Mouse (Mus musculus): Measurements from ENCODE around the gene Adh6a. TPM values are rescaled to one million over a fixed set of nuclear protein-coding genes. Genes with fewer than 3 reads are reported as not detected.

The Adh6a gene
- polyA plus RNA-seq, 1 experiment: not detected

DNA sequence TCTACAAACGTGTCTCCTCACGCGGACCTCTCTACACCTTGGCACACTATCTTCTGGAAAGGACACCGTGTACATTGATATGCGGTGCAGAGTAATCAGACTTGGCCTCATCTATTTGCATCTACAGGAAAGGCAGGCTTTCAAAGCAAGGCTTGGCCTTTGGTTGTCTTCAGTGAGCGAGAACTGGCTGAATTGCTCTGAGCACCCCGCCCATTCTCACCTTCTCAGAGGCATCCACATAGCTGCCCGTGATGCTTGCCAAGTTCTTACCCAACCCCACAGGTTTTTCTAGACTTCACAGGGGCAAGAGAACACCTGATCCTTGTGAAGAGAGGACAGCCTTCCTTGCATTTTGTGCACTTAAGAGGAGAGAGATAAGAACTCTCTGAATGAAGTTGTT lies 3.2 kb upstream of the Adh6a start:
- Histone ChIP-seq H3K4me3 (no peak overlapping the region), H3K27me3 (ENCODE audit: control insufficient read depth, insufficient read depth, insufficient read length) (no peaks in the 10 kb centered on the region), H3K79me2 (ENCODE audit: control insufficient read depth, insufficient read depth) (no peaks in the 10 kb centered on the region), H3ac (ENCODE audit: control insufficient read depth, insufficient read length) (no peak overlapping the region), H3K36me3 (ENCODE audit: control insufficient read depth, insufficient read depth) (no peaks in the 10 kb centered on the region), H3K4me2 (ENCODE audit: low read depth) (no peak overlapping the region)
- TF ChIP-seq MAX (IDR thresholded peaks at IDR 0.05; ENCODE audit: low read depth) (no peak), POLR2AphosphoS2 (IDR thresholded peaks at IDR 0.05; ENCODE audit: insufficient read length, low read depth) (no peak), E2F4 (IDR thresholded peaks at IDR 0.05; ENCODE audit: insufficient read depth) (no peak), MYOG (IDR thresholded peaks at IDR 0.05; ENCODE audit: control insufficient read depth in 1 of 3, insufficient read depth in 1 of 3, insufficient read length in 2 of 3, low read depth in 2 of 3) (no peak), REST (IDR thresholded peaks at IDR 0.05; ENCODE audit: insufficient read depth, insufficient read length) (no peak), TCF3 (IDR thresholded peaks at IDR 0.05; ENCODE audit: insufficient read length, low read depth) (no peak)

DNA sequence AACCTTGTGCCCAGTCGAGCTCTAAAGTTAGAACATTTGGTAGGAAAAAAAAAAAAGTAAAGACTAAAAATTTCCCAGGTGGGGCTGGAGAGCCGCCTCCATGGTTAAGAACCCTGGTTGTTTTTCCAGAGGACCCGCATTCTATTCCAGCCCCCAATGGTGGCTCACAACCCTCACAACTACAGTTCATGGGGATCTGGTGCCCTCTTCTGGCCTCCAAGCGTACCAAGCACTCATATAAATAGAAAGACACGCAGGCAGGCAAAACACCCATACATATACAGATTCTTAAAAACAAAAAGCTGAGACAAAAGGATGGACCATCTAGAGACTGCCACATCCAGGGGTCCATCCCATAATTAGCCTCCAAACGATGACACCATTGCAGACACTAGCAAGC lies 2.1 kb upstream of the Adh6a start:
- Histone ChIP-seq H3K27me3 (ENCODE audit: control insufficient read depth, insufficient read depth, insufficient read length) (no peaks in the 10 kb centered on the region), H3K79me2 (ENCODE audit: control insufficient read depth, insufficient read depth) (no peaks in the 10 kb centered on the region), H3K4me3 (no peak overlapping the region), H3K36me3 (ENCODE audit: control insufficient read depth, insufficient read depth) (no peaks in the 10 kb centered on the region), H3ac (ENCODE audit: control insufficient read depth, insufficient read length) (no peak overlapping the region), H3K4me2 (ENCODE audit: low read depth) (no peak overlapping the region)
- TF ChIP-seq MAX (IDR thresholded peaks at IDR 0.05; ENCODE audit: low read depth) (no peak), E2F4 (IDR thresholded peaks at IDR 0.05; ENCODE audit: insufficient read depth) (no peak), MYOG (IDR thresholded peaks at IDR 0.05; ENCODE audit: control insufficient read depth in 1 of 3, insufficient read depth in 1 of 3, insufficient read length in 2 of 3, low read depth in 2 of 3) (no peak), CEBPB (IDR thresholded peaks at IDR 0.05; ENCODE audit: insufficient read depth, poor library complexity, severe bottlenecking) (no peak), TCF3 (IDR thresholded peaks at IDR 0.05; ENCODE audit: insufficient read length, low read depth) (no peak), SRF (IDR thresholded peaks at IDR 0.05; ENCODE audit: control insufficient read depth, insufficient read length, low read depth) (no peak), TCF12 (IDR thresholded peaks at IDR 0.05; ENCODE audit: insufficient read depth, poor library complexity, severe bottlenecking) (no peak), USF1 (IDR thresholded peaks at IDR 0.05; ENCODE audit: low read depth) (no peak)

DNA sequence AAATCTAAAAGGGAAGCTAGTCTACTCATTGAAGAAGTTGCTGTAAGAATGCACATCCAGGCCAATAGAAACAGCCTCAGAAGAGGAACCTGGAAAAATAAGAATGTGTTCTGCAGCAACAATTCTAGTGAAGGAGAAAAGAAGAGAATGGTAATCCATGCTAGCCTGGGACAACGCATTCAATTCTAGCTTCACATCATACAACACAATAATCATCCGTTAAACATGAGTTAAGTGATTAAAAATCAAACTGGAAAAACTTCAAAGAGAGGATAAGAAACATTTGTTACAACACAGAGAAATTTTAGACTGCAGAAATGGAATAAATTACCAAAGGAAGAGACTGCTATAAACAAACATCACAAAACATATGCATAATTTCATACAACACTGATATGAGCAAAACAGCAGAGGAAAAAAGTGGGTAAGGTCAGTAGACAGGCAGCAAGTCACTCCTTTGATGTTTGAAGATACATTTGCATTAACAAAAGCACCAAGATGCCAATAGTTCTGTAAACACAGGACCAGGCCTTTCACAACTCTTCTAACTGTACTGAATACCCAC lies 3.9 kb downstream of the Adh6a start:
- no peak overlapping the region for H3K4me3 ChIP-seq
- H3ac ChIP-seq (ENCODE audit: control insufficient read depth, insufficient read length): no peak overlapping the region
- no peak for TF ChIP-seq MYOD1 (IDR thresholded peaks at IDR 0.05; ENCODE audit: control insufficient read depth in 1 of 3, insufficient read length in 2 of 3, low read depth in 2 of 3)
- TF ChIP-seq MYOG (IDR thresholded peaks at IDR 0.05; ENCODE audit: control insufficient read depth in 1 of 3, insufficient read depth in 1 of 3, insufficient read length in 2 of 3, low read depth in 2 of 3): no peak
- no peak for TF ChIP-seq POLR2A (IDR thresholded peaks at IDR 0.05; ENCODE audit: insufficient read length, low read depth)
- no peak for TF ChIP-seq SRF (IDR thresholded peaks at IDR 0.05; ENCODE audit: control insufficient read depth, insufficient read length, low read depth)
- TF ChIP-seq USF1 (IDR thresholded peaks at IDR 0.05; ENCODE audit: low read depth): no peak
- no peak for TF ChIP-seq TCF12 (IDR thresholded peaks at IDR 0.05; ENCODE audit: insufficient read depth, poor library complexity, severe bottlenecking)
- no peak for TF ChIP-seq TCF3 (IDR thresholded peaks at IDR 0.05; ENCODE audit: insufficient read length, low read depth)
- no peak for TF ChIP-seq CEBPB (IDR thresholded peaks at IDR 0.05; ENCODE audit: insufficient read depth, poor library complexity, severe bottlenecking)
- no peak for TF ChIP-seq E2F4 (IDR thresholded peaks at IDR 0.05; ENCODE audit: insufficient read depth)
- TF ChIP-seq MAX (IDR thresholded peaks at IDR 0.05; ENCODE audit: low read depth): no peak
- no peaks in the 10 kb centered on the region for H3K36me3 ChIP-seq (ENCODE audit: control insufficient read depth, insufficient read depth)
- no peaks in the 10 kb centered on the region for H3K27me3 ChIP-seq (ENCODE audit: control insufficient read depth, insufficient read depth, insufficient read length)
- no peak overlapping the region for H3K4me2 ChIP-seq (ENCODE audit: low read depth)
- H3K79me2 ChIP-seq (ENCODE audit: control insufficient read depth, insufficient read depth): no peaks in the 10 kb centered on the region

GRCm38 (mm10) chr3:138325001-138325400 lies 11.9 kb downstream of the Adh6a start:
- Histone ChIP-seq H3ac (ENCODE audit: control insufficient read depth, insufficient read length) (no peak overlapping the region), H3K79me2 (ENCODE audit: control insufficient read depth, insufficient read depth) (no peaks in the 10 kb centered on the region), H3K4me3 (no peak overlapping the region), H3K4me2 (ENCODE audit: low read depth) (no peak overlapping the region), H3K27me3 (ENCODE audit: control insufficient read depth, insufficient read depth, insufficient read length) (peaks cover 4% of the 10 kb centered on the region), H3K36me3 (ENCODE audit: control insufficient read depth, insufficient read depth) (no peaks in the 10 kb centered on the region)
- no peak for TF ChIP-seq MAX (IDR thresholded peaks at IDR 0.05; ENCODE audit: low read depth)
- TF ChIP-seq MYOG (IDR thresholded peaks at IDR 0.05; ENCODE audit: control insufficient read depth in 1 of 3, insufficient read depth in 1 of 3, insufficient read length in 2 of 3, low read depth in 2 of 3): no peak
- no peak for TF ChIP-seq MYOD1 (IDR thresholded peaks at IDR 0.05; ENCODE audit: control insufficient read depth in 1 of 3, insufficient read length in 2 of 3, low read depth in 2 of 3)
- TF ChIP-seq SRF (IDR thresholded peaks at IDR 0.05; ENCODE audit: control insufficient read depth, insufficient read length, low read depth): no peak
- TF ChIP-seq POLR2A (IDR thresholded peaks at IDR 0.05; ENCODE audit: insufficient read length, low read depth): no peak
- TF ChIP-seq TCF3 (IDR thresholded peaks at IDR 0.05; ENCODE audit: insufficient read length, low read depth): no peak

GRCm38 (mm10) chr3:138325466-138325865 lies 12.4 kb downstream of the Adh6a start:
- Histone ChIP-seq H3K79me2 (ENCODE audit: control insufficient read depth, insufficient read depth) (no peaks in the 10 kb centered on the region), H3K36me3 (ENCODE audit: control insufficient read depth, insufficient read depth) (no peaks in the 10 kb centered on the region), H3K4me3 (no peak overlapping the region), H3K27me3 (ENCODE audit: control insufficient read depth, insufficient read depth, insufficient read length) (peaks cover 4% of the 10 kb centered on the region), H3K4me2 (ENCODE audit: low read depth) (no peak overlapping the region), H3ac (ENCODE audit: control insufficient read depth, insufficient read length) (no peak overlapping the region)
- TF ChIP-seq CEBPB (IDR thresholded peaks at IDR 0.05; ENCODE audit: insufficient read depth, poor library complexity, severe bottlenecking): no peak
- no peak for TF ChIP-seq POLR2A (IDR thresholded peaks at IDR 0.05; ENCODE audit: insufficient read length, low read depth)
- no peak for TF ChIP-seq POLR2AphosphoS2 (IDR thresholded peaks at IDR 0.05; ENCODE audit: insufficient read length, low read depth)
